Mouse (Mus musculus) lung, postnatal 0 days (tissue): ENCODE data around the gene Bmpr1a. TPM values are rescaled to one million over a fixed set of nuclear protein-coding genes. Genes with fewer than 3 reads are reported as not detected.

ENCODE experiments used
- ATAC-seq: fragments of 200-750 bp; cut with Nextera tagmentation; 2 replicates; pipeline ENCODE4 v1.8.0; 2017; ENCODE audit warnings: moderate library complexity
- DNase-seq: peaks from one replicate; pipeline ENCODE4 v3.0.0-alpha.2; 2016; ENCODE audit warnings: low spot score
- H3K27ac ChIP-seq: fragments of 300-500 bp; sonication (generic); 2 replicates; pipeline ENCODE4 v1.5.1; 2014; ENCODE audit warnings: antibody characterized with exemption, mild to moderate bottlenecking, low read length, mixed read lengths
- H3K27me3 ChIP-seq: fragments of 300-500 bp; sonication (generic); replicated peaks from 2 replicates; pipeline ENCODE4 v1.6.1; 2014; ENCODE audit warnings: low read length, mixed read lengths; ENCODE audit not compliant: insufficient read depth
- H3K36me3 ChIP-seq: fragments of 300-500 bp; sonication (generic); 2 replicates; pipeline ENCODE4 v1.6.1; 2014; ENCODE audit warnings: low read length, mixed read lengths; ENCODE audit not compliant: insufficient read depth
- H3K4me1 ChIP-seq: fragments of 300-500 bp; sonication (generic); 2 replicates; pipeline ENCODE4 v1.6.1; 2014; ENCODE audit warnings: antibody characterized with exemption, low read depth, low read length, mixed read lengths; ENCODE audit not compliant: insufficient read depth
- H3K4me2 ChIP-seq: fragments of 300-500 bp; sonication (generic); replicated peaks from 2 replicates; pipeline ENCODE4 v1.6.1; 2014; ENCODE audit warnings: low read depth, mild to moderate bottlenecking, low read length, moderate library complexity, mixed read lengths
- H3K4me3 ChIP-seq: fragments of 300-500 bp; sonication (generic); 2 replicates; pipeline ENCODE4 v1.5.1; 2014; ENCODE audit warnings: low read depth, low read length
- H3K9ac ChIP-seq: fragments of 300-500 bp; sonication (generic); replicated peaks from 2 replicates; pipeline ENCODE4 v1.6.1; 2014; ENCODE audit warnings: low read depth, mild to moderate bottlenecking
- H3K9me3 ChIP-seq: fragments of 300-500 bp; sonication (generic); 2 replicates; pipeline ENCODE4 v1.6.1; 2016; ENCODE audit warnings: low read length, mixed read lengths
- CTCF ChIP-seq: IDR thresholded peaks from 2 replicates; pipeline ENCODE4 v1.5.1; 2016; ENCODE audit warnings: antibody characterized with exemption, mild to moderate bottlenecking
- EP300 ChIP-seq: IDR thresholded peaks from 2 replicates; pipeline ENCODE4 v1.6.1; 2016; ENCODE audit warnings: antibody characterized with exemption, mild to moderate bottlenecking, control low read depth
- WGBS: fragments of 180-500 bp; shearing (Covaris S2); extraction: QIAGEN DNeasy Blood & Tissue Kit; methylation state at CpG from one replicate; pipeline ENCODE4 v1.1.7; 2014; 5-methylcytosine and 5-hydroxymethylcytosine counted together
- polyA plus RNA-seq: library from polyadenylated mRNA; unstranded; fragments of >200 nt; fragmentation: Nextera tagmentation; extraction: Ambion mirVana; gene quantifications from 2 replicates; pipeline ENCODE4 v1.2.1, GENCODE M21; 2015

Gene Bmpr1a
- polyA plus RNA-seq, 1 experiment from 2014 or later = 19.6 TPM

GRCm38 (mm10) chr14:34399301-34399700 lies 103.8 kb downstream of the Bmpr1a start:
- ATAC-seq (no peak), DNase-seq (no peak)
- Histone ChIP-seq H3K4me3 (no peak overlapping the region), H3K27ac (no peak overlapping the region), H3K36me3 (0 out of 2 replicates have a peak, but pooled peaks cover 4% of the 10 kb centered on the region), H3K4me1 (no peaks in the 10 kb centered on the region), H3K4me2 (no peak overlapping the region), H3K9me3 (no peaks in the 10 kb centered on the region), H3K27me3 (no peaks in the 10 kb centered on the region), H3K9ac (no peak overlapping the region)
- no peak for TF ChIP-seq EP300
- no peak for TF ChIP-seq CTCF
- 89% methylated on average over 6 of the region's 6 CpGs for WGBS

GRCm38 (mm10) chr14:34398901-34399300 lies 104.2 kb downstream of the Bmpr1a start:
- Histone ChIP-seq H3K27me3 (no peaks in the 10 kb centered on the region), H3K9me3 (no peaks in the 10 kb centered on the region), H3K4me1 (no peaks in the 10 kb centered on the region), H3K4me3 (no peak overlapping the region), H3K9ac (no peak overlapping the region), H3K27ac (no peak overlapping the region), H3K36me3 (0 out of 2 replicates have a peak, but pooled peaks cover 4% of the 10 kb centered on the region), H3K4me2 (no peak overlapping the region)
- WGBS = 90% methylated on average over 21 of the region's 21 CpGs
- TF ChIP-seq CTCF (no peak), EP300 (no peak)
- ATAC-seq (no peak), DNase-seq (no peak)

DNA sequence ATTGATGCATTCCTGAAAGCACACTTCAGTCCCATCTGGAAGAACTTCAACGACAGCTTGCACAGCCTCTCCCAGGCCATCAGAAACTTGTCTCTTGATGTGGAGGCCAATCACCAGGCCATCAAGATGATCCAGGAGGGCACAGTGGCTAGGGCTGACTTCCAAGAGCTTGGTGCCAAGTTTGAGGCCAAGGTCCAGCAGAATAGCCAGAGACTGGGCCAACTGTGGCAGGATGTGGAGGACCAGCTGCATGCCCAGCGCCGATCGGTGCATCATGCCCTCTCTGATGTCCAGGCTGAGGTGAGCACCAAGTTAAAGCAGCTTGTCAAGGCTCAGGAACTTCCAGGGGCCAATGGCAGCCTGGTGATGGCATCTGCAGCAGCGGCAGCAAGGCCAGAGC lies 105.3 kb downstream of the Bmpr1a start:
- H3K36me3 ChIP-seq = no peaks in the 10 kb centered on the region
- no peaks in the 10 kb centered on the region for H3K9me3 ChIP-seq
- no peaks in the 10 kb centered on the region for H3K27me3 ChIP-seq
- no peak for ATAC-seq
- H3K4me2 ChIP-seq = no peak overlapping the region
- no peaks in the 10 kb centered on the region for H3K4me1 ChIP-seq
- DNase-seq = no peak
- no peak overlapping the region for H3K9ac ChIP-seq
- H3K4me3 ChIP-seq = no peak overlapping the region
- no peak overlapping the region for H3K27ac ChIP-seq
- 85% methylated on average over 5 of the region's 5 CpGs for WGBS
- no peak for TF ChIP-seq CTCF

GRCm38 (mm10) chr14:34393295-34393694 lies 109.8 kb downstream of the Bmpr1a start:
- Histone ChIP-seq H3K4me3 (no peak overlapping the region), H3K27ac (no peak overlapping the region), H3K9me3 (no peaks in the 10 kb centered on the region), H3K36me3 (no peaks in the 10 kb centered on the region), H3K27me3 (no peaks in the 10 kb centered on the region), H3K9ac (no peak overlapping the region), H3K4me1 (no peaks in the 10 kb centered on the region), H3K4me2 (no peak overlapping the region)
- 57% methylated on average over 4 of the region's 4 CpGs for WGBS
- DNase-seq (no peak), ATAC-seq (no peak)
- TF ChIP-seq CTCF = no peak
- TF ChIP-seq EP300 = no peak

DNA sequence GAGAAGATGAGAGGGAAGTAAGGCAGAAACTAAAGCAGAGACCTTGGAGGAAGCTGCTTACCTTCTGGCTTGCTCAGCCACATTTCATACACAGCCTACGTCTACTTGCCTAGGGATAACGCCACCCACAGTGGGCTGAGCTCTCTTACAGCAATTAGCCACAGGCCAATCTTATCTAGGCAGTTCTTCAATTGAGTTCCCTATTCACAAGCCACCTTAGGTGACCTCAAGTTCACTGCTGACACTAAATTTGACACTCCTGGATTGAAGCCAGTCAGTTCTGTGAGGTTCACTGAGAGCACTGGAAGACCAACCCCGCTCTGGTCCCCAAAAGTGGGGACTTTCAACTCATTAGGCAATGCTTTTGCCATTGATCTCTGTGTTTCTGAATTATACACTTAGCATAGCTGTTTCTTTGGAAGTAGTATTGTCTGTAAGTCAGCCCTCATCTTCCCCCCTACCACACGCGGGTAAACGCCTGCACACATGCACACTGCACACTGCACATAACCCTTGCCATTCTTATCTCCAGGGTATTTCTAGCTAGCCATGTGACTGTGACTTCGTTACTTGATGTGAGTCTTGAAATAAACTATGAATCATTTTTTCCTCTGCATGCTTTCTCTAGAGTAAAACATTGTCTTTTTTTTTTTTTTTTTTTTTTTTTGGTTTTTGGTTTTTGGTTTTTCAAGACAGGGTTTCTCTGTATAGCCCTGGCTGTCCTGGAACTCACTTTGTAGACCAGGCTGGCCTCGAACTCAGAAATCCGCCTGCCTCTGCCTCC lies 120.0 kb downstream of the Bmpr1a start:
- Histone ChIP-seq H3K9ac (no peak overlapping the region), H3K36me3 (no peaks in the 10 kb centered on the region), H3K27ac (no peak overlapping the region), H3K4me2 (no peak overlapping the region), H3K9me3 (no peaks in the 10 kb centered on the region), H3K27me3 (no peaks in the 10 kb centered on the region), H3K4me1 (0 out of 2 replicates have a peak, but pooled peaks cover 3% of the 10 kb centered on the region), H3K4me3 (no peak overlapping the region)
- no peak for TF ChIP-seq EP300
- TF ChIP-seq CTCF = no peak
- no peak for ATAC-seq
- 87% methylated on average over 7 of the region's 9 CpGs for WGBS
- DNase-seq = no peak

DNA sequence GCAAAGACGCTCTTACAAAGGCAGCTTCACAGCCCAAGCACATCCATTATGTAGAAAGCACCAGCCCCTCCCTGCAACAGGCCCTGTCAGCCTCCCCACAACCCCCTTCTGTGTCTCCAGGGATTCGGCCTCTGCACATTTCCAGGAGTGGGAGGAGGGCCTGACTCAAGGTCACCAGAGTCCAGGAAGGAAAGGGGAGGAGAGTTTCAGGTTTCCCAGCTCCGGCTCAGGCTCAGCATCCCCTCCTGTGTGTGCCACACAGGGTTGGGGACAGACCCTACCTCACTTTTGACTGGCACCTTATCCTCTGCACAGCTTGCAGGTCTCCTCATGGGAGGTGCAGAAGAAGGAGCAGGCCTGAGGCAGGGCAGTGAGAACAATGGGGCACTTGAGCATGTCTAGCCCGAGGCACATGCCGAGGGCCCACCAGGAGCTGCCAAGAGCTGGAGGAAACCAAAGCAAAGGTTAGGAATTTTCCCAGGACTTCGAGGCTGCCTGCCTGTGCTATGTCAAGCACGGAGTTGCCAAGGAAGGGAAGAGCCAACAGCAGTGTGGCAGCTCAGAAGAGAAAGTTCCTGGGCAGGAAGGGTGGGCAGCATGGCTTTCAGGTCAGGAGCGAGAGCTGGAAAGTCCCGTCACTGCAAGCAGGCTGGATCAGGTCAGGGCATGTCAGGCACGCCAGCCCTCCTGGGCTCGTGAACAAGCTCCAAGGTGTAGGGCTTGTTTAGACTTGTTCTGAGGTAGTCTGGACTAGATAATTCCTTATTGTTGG lies 124.4 kb downstream of the Bmpr1a start:
- no peaks in the 10 kb centered on the region for H3K27me3 ChIP-seq
- H3K4me3 ChIP-seq = no peak overlapping the region
- no peaks in the 10 kb centered on the region for H3K36me3 ChIP-seq
- H3K9ac ChIP-seq = no peak overlapping the region
- no peak overlapping the region for H3K4me2 ChIP-seq
- peak; percentile 23 for DNase-seq
- H3K4me1 ChIP-seq = 0 out of 2 replicates have a peak, but pooled peaks cover 4% of the 10 kb centered on the region
- H3K27ac ChIP-seq = peak overlapping the region; percentile 54
- ATAC-seq = peak; percentile 60
- no peak for TF ChIP-seq CTCF
- TF ChIP-seq EP300 = no peak
- 26% methylated on average over 11 of the region's 11 CpGs for WGBS
- H3K9me3 ChIP-seq = no peaks in the 10 kb centered on the region
